Mouse (Mus musculus) mature B cell (primary cell): ENCODE data around the gene 1700029I15Rik.

Source experiments
- in situ Hi-C: fragments of 300-500 bp; cut with MboI; formaldehyde crosslinking; loops from 2 replicates; pipeline ENCODE4 v1.14.3; 2019

Gene 1700029I15Rik

GRCm38 (mm10) chr2:92373437-92373813, 8.9 kb upstream of the 1700029I15Rik start:
- in situ Hi-C loops = no loop called here

GRCm38 (mm10) chr2:92374514-92374913, 7.8 kb upstream of the 1700029I15Rik start, which contains the start of the genes Pex16 and Large2:
Gene Pex16 (plus strand): TSS chr2:92374676.
Gene Large2 (minus strand): TSS chr2:92374869.
- in situ Hi-C loops = no loop called here

- in situ Hi-C loops = no loop called here
Observed at GRCm38 (mm10) chr2:92375099-92375623, 7.2 kb upstream of the 1700029I15Rik start.

GRCm38 (mm10) chr2:92375788-92376187, 6.5 kb upstream of the 1700029I15Rik start:
- in situ Hi-C loops = no loop called here

- in situ Hi-C loops = no loop called here
Observed at GRCm38 (mm10) chr2:92376300-92376699, 6.0 kb upstream of the 1700029I15Rik start.

- in situ Hi-C loops = no loop called here
Observed at GRCm38 (mm10) chr2:92377320-92377719, 5.0 kb upstream of the 1700029I15Rik start.

- in situ Hi-C loops = no loop called here
Observed at GRCm38 (mm10) chr2:92379783-92380494, 2.4 kb upstream of the 1700029I15Rik start.

- in situ Hi-C loops = no loop called here
Observed at GRCm38 (mm10) chr2:92380495-92381050, 1.8 kb upstream of the 1700029I15Rik start.

GRCm38 (mm10) chr2:92381161-92381560, 1.2 kb upstream of the 1700029I15Rik start:
- in situ Hi-C loops = no loop called here

- in situ Hi-C loops = no loop called here
Observed at GRCm38 (mm10) chr2:92382759-92383158, 421 bp downstream of the 1700029I15Rik start.

GRCm38 (mm10) chr2:92384101-92384500, 1.8 kb downstream of the 1700029I15Rik start:
- in situ Hi-C loops = no loop called here

GRCm38 (mm10) chr2:92385113-92386051, 3.0 kb downstream of the 1700029I15Rik start:
- in situ Hi-C loops = no loop called here

- in situ Hi-C loops = no loop called here
Observed at GRCm38 (mm10) chr2:92386821-92387570, 4.7 kb downstream of the 1700029I15Rik start.

- in situ Hi-C loops = no loop called here
Observed at GRCm38 (mm10) chr2:92387646-92388045, 5.3 kb downstream of the 1700029I15Rik start.

GRCm38 (mm10) chr2:92388081-92388517, 5.8 kb downstream of the 1700029I15Rik start:
- in situ Hi-C loops = no loop called here

GRCm38 (mm10) chr2:92388891-92389641, 6.7 kb downstream of the 1700029I15Rik start:
- in situ Hi-C loops = no loop called here

GRCm38 (mm10) chr2:92389645-92390044, 7.3 kb downstream of the 1700029I15Rik start:
- in situ Hi-C loops = no loop called here

GRCm38 (mm10) chr2:92390206-92390930, 8.0 kb downstream of the 1700029I15Rik start:
- in situ Hi-C loops = no loop called here

- in situ Hi-C loops = no loop called here
Observed at GRCm38 (mm10) chr2:92391116-92391515, 8.8 kb downstream of the 1700029I15Rik start.
